Mouse (Mus musculus): ENCODE results near the gene Ntpcr. TPM values are rescaled to one million over a fixed set of nuclear protein-coding genes. Genes with fewer than 3 reads are reported as not detected.

Gene Ntpcr
- polyA plus RNA-seq, 1 experiment from 2014 or later: 17.2 TPM

- Histone ChIP-seq H3K4me1 (no peaks in the 10 kb centered on the region), H3K27me3 (ENCODE audit: poor library complexity, severe bottlenecking) (no peaks in the 10 kb centered on the region), H3K4me3 (no peak overlapping the region), H3K36me3 (replicated peaks) (no peaks in the 10 kb centered on the region), H3K9me3 (no peaks in the 10 kb centered on the region), H3K27ac (no peak overlapping the region)
- DNase-seq (ENCODE audit: extremely low spot score, low spot score): no peak
- 90% methylated on average over 6 of the region's 6 CpGs for WGBS
Measured at GRCm38 (mm10) chr8:125704434-125704833, 25.3 kb upstream of the Ntpcr start.

- DNase-seq (ENCODE audit: extremely low spot score, low spot score): no peak
- no peaks in the 10 kb centered on the region for H3K9me3 ChIP-seq
- no peaks in the 10 kb centered on the region for H3K27me3 ChIP-seq (ENCODE audit: poor library complexity, severe bottlenecking)
- no peaks in the 10 kb centered on the region for H3K36me3 ChIP-seq (replicated peaks)
- no peaks in the 10 kb centered on the region for H3K4me1 ChIP-seq
- no peak overlapping the region for H3K27ac ChIP-seq
- H3K4me3 ChIP-seq: no peak overlapping the region
- 89% methylated on average over 7 of the region's 7 CpGs for WGBS
Measured at GRCm38 (mm10) chr8:125705816-125706215, 23.9 kb upstream of the Ntpcr start.

- WGBS: 94% methylated on average over 5 of the region's 5 CpGs
- Histone ChIP-seq H3K27me3 (ENCODE audit: poor library complexity, severe bottlenecking) (no peaks in the 10 kb centered on the region), H3K27ac (no peak overlapping the region), H3K4me3 (no peak overlapping the region), H3K4me1 (no peaks in the 10 kb centered on the region), H3K36me3 (replicated peaks) (no peaks in the 10 kb centered on the region), H3K9me3 (no peaks in the 10 kb centered on the region)
- DNase-seq (ENCODE audit: extremely low spot score, low spot score): no peak
Measured at GRCm38 (mm10) chr8:125709171-125709570, 20.6 kb upstream of the Ntpcr start.

DNA sequence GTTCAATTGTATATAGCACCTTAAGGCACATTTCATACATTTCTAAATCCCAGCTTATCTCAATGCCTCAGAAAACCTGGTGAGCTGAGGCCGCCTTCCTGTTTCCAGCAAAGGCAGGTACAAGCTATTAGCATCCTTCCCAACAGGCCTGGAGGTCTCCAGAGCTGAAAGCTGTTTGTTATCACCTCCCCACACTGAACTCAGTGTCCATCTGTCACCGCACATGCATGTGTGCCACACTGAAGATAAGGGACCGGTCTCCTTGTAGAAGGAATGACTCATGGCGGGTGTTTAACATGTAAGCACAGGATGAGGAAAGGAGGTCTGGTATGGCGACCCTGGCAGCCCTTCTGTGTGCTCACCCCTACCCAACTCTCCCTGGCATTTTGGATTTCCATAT, 18.2 kb upstream of the Ntpcr start:
- 86% methylated on average over 5 of the region's 5 CpGs for WGBS
- no peak overlapping the region for H3K27ac ChIP-seq
- H3K36me3 ChIP-seq (replicated peaks): no peaks in the 10 kb centered on the region
- H3K4me1 ChIP-seq: peaks cover 6% of the 10 kb centered on the region
- no peak for DNase-seq (ENCODE audit: extremely low spot score, low spot score)
- H3K4me3 ChIP-seq: no peak overlapping the region
- H3K27me3 ChIP-seq (ENCODE audit: poor library complexity, severe bottlenecking): no peaks in the 10 kb centered on the region
- H3K9me3 ChIP-seq: no peaks in the 10 kb centered on the region

DNA sequence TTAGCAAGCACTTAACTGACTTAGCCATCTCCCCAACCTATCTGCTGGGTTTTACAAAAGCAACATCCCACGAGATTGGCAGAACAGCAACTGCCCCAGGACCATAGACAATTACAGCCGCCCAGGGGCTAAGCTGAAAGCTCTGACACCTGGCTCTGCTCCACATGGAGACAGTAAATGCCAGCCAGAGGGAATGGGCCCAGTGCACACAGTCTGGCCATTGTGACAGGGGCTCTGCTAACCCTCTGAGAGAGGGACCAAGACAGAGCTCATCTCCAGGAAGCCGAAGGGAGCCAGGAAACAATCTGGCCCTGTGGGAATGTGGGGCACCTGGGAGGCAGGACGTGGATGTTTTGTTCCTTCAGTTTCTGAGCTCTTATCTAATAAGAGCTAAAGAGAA, 13.6 kb upstream of the Ntpcr start:
- Histone ChIP-seq H3K9me3 (no peaks in the 10 kb centered on the region), H3K27me3 (ENCODE audit: poor library complexity, severe bottlenecking) (no peaks in the 10 kb centered on the region), H3K4me3 (no peak overlapping the region), H3K36me3 (replicated peaks) (no peaks in the 10 kb centered on the region), H3K4me1 (peaks cover 24% of the 10 kb centered on the region), H3K27ac (no peak overlapping the region)
- DNase-seq (ENCODE audit: extremely low spot score, low spot score): no peak
- WGBS: 49% methylated on average over 4 of the region's 4 CpGs

DNA sequence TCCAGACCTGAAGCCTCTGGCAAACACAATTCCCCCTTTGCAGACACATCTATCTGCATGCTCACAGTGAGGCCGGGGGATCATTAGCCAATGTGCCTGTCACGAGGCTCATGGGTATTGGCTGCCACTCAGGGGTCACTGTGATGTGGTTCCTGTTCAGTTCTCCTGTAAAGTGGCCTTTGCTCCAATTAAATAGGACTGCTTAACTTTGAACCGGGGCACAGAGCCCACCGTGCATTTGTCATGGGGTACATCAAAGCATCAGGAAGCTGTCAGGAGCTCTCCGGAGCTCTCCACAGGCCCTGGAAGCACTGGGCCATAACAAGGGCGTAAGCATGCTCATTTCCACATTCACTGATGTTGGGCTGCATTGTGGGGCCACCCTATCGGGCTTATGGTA, 13.2 kb upstream of the Ntpcr start:
- Histone ChIP-seq H3K4me3 (no peak overlapping the region), H3K9me3 (no peaks in the 10 kb centered on the region), H3K27me3 (ENCODE audit: poor library complexity, severe bottlenecking) (no peaks in the 10 kb centered on the region), H3K4me1 (peaks cover 24% of the 10 kb centered on the region), H3K36me3 (replicated peaks) (no peaks in the 10 kb centered on the region), H3K27ac (no peak overlapping the region)
- DNase-seq (ENCODE audit: extremely low spot score, low spot score): no peak
- 57% methylated on average over 7 of the region's 7 CpGs for WGBS

DNA sequence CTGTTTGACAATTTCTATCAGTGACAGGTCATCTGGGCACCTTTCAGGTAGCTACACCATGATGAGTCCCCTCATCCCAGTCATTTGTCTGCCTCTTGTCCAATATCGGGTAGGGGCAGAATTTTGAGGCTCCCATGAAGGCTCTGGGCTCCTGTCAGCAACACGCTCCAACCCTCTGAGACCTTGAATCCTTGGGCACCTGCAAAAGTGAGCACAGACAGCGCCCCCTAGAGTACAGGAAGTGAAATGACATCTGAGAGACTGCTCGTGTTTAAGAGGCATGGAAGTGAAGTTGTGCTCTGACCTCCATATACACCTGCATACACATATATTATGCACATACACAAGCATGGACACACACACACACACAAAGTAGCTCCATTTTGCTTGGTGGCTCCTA, 10.8 kb upstream of the Ntpcr start:
- Histone ChIP-seq H3K36me3 (replicated peaks) (no peaks in the 10 kb centered on the region), H3K4me3 (no peak overlapping the region), H3K27me3 (ENCODE audit: poor library complexity, severe bottlenecking) (no peaks in the 10 kb centered on the region), H3K27ac (no peak overlapping the region), H3K4me1 (peaks cover 24% of the 10 kb centered on the region), H3K9me3 (no peaks in the 10 kb centered on the region)
- 61% methylated on average over 4 of the region's 4 CpGs for WGBS
- no peak for DNase-seq (ENCODE audit: extremely low spot score, low spot score)

- no peak overlapping the region for H3K27ac ChIP-seq
- H3K9me3 ChIP-seq: no peaks in the 10 kb centered on the region
- H3K4me1 ChIP-seq: peaks cover 12% of the 10 kb centered on the region
- DNase-seq (ENCODE audit: extremely low spot score, low spot score): no peak
- no peak overlapping the region for H3K4me3 ChIP-seq
- H3K27me3 ChIP-seq (ENCODE audit: poor library complexity, severe bottlenecking): no peaks in the 10 kb centered on the region
- WGBS: 96% methylated on average over 7 of the region's 7 CpGs
- H3K36me3 ChIP-seq (replicated peaks): no peaks in the 10 kb centered on the region
Measured at GRCm38 (mm10) chr8:125722675-125723074, 7.1 kb upstream of the Ntpcr start.

DNA sequence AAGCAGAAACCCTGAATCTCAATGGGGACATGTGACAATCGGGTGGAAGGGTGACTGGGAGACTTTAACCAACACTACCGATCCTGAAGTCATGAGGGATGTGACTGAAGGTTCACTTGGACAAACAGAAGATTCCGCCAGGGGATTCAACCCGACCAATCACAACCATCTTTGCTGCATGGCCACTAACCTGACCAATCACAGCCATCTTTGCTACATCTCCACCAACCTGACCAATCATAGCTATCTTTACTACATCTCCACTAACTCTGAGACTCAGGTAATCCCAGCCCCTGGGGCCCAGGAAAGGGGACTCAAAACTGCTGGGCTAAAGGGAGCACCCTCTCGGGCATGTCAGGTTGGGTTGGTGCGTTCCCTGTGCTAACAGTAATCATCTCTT, 6.3 kb upstream of the Ntpcr start:
- no peak overlapping the region for H3K27ac ChIP-seq
- WGBS: 94% methylated on average over 6 of the region's 6 CpGs
- H3K9me3 ChIP-seq: no peaks in the 10 kb centered on the region
- H3K27me3 ChIP-seq (ENCODE audit: poor library complexity, severe bottlenecking): no peaks in the 10 kb centered on the region
- DNase-seq (ENCODE audit: extremely low spot score, low spot score): no peak
- no peak overlapping the region for H3K4me3 ChIP-seq
- H3K4me1 ChIP-seq: peaks cover 6% of the 10 kb centered on the region
- no peaks in the 10 kb centered on the region for H3K36me3 ChIP-seq (replicated peaks)

DNA sequence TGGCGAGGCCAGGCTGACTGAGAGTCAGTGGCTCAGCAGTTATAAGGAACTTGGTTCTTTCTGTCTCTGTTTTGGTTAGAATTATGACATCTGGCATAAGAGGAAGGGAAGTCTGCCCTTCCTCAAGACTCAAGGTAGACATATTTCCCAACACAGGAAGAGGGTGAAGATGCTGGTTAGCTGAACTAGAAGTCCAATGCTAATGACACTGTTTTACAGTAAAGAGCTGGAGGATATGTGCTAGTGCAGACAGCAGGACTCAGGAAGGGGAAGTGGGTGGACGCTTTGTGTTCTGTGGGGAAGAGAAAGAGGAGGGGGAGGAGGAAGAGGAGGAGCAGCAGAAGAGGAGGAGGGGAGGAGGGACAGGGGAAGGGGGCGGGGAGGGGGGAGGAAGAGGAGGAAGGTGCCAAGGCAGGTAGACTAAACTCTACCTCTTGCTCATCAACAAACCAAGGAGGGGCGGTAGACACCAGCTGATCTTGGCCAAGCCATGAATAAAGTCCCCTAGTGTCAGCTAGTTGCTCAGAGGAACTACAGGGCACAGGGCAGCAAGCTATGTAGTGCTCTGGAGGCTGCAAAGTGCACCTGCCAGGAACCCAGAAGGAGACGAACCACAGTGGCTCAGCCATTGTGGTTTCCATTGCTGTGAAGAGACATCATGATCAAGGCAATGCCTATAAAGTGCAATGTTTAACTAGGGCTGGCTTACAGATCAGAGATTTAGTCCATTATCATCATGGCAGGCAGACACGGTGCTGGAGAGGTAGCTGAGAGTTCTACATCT, 4.5 kb upstream of the Ntpcr start:
- H3K27ac ChIP-seq: no peak overlapping the region
- no peaks in the 10 kb centered on the region for H3K36me3 ChIP-seq (replicated peaks)
- no peaks in the 10 kb centered on the region for H3K27me3 ChIP-seq (ENCODE audit: poor library complexity, severe bottlenecking)
- no peak overlapping the region for H3K4me3 ChIP-seq
- H3K9me3 ChIP-seq: no peaks in the 10 kb centered on the region
- WGBS: 86% methylated on average over 6 of the region's 6 CpGs
- DNase-seq (ENCODE audit: extremely low spot score, low spot score): no peak
- peaks cover 6% of the 10 kb centered on the region for H3K4me1 ChIP-seq

GRCm38 (mm10) chr8:125726143-125726542, 3.6 kb upstream of the Ntpcr start:
- H3K27ac ChIP-seq: no peak overlapping the region
- peaks cover 6% of the 10 kb centered on the region for H3K4me1 ChIP-seq
- no peak overlapping the region for H3K4me3 ChIP-seq
- no peaks in the 10 kb centered on the region for H3K9me3 ChIP-seq
- 90% methylated on average over 4 of the region's 4 CpGs for WGBS
- no peaks in the 10 kb centered on the region for H3K36me3 ChIP-seq (replicated peaks)
- no peak for DNase-seq (ENCODE audit: extremely low spot score, low spot score)
- no peaks in the 10 kb centered on the region for H3K27me3 ChIP-seq (ENCODE audit: poor library complexity, severe bottlenecking)

- Histone ChIP-seq H3K27me3 (ENCODE audit: poor library complexity, severe bottlenecking) (no peaks in the 10 kb centered on the region), H3K4me3 (no peak overlapping the region), H3K27ac (no peak overlapping the region), H3K9me3 (no peaks in the 10 kb centered on the region), H3K4me1 (peaks cover 6% of the 10 kb centered on the region), H3K36me3 (replicated peaks) (no peaks in the 10 kb centered on the region)
- WGBS: 83% methylated on average over 5 of the region's 5 CpGs
- DNase-seq (ENCODE audit: extremely low spot score, low spot score): no peak
Measured at GRCm38 (mm10) chr8:125726986-125727385, 2.8 kb upstream of the Ntpcr start.

DNA sequence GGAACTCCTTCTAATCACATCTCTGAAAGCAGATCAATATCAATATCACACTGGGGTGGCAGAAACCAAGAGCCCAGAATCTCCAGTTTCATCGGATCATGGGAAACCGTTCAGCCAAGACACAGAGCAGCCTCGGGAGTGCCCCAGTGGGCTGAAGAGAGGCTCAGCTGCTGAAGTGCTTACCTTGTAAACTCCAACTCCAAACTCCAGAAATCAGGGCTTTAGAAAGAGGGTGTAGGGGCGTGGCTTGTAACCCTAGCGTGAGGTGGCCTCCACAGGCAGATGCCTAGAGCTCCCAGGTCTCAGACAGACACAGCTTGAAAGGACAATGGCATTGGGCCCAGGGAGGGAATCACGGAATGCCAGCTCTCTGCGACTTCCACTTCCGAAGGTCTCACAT, 2.0 kb upstream of the Ntpcr start:
- Histone ChIP-seq H3K27me3 (ENCODE audit: poor library complexity, severe bottlenecking) (no peaks in the 10 kb centered on the region), H3K4me1 (peaks cover 6% of the 10 kb centered on the region), H3K4me3 (no peak overlapping the region), H3K36me3 (replicated peaks) (no peaks in the 10 kb centered on the region), H3K9me3 (no peaks in the 10 kb centered on the region), H3K27ac (no peak overlapping the region)
- WGBS: 64% methylated on average over 8 of the region's 8 CpGs
- DNase-seq (ENCODE audit: extremely low spot score, low spot score): no peak
